Mouse (Mus musculus) cerebellum, adult 2 months (tissue): ENCODE data around the gene Fbxl18.

Experiments used
- CTCF ChIP-seq: fragments of 200-500 bp; IDR thresholded peaks from 2 replicates; pipeline ENCODE4 v1.5.1; 2011; ENCODE audit warnings: low read depth, mild to moderate bottlenecking, control low read depth, low read length, moderate library complexity, borderline replicate concordance; ENCODE audit not compliant: insufficient read depth
- POLR2A ChIP-seq: fragments of 200-500 bp; IDR thresholded peaks from 2 replicates; pipeline ENCODE4 v1.6.1; 2011; ENCODE audit warnings: low read length, control low read depth, borderline replicate concordance; ENCODE audit not compliant: insufficient read depth

GRCm38 (mm10) chr5:142926204-142926939, 31.2 kb upstream of the Fbxl18 start:
- TF ChIP-seq POLR2A (no peak), CTCF (no peak)
